Mouse (Mus musculus) stomach, postnatal 0 days (tissue): ENCODE data around the gene Ostn.

ENCODE experiments used
- CTCF ChIP-seq: IDR thresholded peaks from 2 replicates; pipeline ENCODE4 v1.5.1; 2016; ENCODE audit warnings: antibody characterized with exemption, low read depth, mild to moderate bottlenecking, moderate library complexity
- EP300 ChIP-seq: optimal IDR thresholded peaks from 2 replicates; pipeline ENCODE3; 2016; ENCODE audit warnings: antibody characterized with exemption

DNA sequence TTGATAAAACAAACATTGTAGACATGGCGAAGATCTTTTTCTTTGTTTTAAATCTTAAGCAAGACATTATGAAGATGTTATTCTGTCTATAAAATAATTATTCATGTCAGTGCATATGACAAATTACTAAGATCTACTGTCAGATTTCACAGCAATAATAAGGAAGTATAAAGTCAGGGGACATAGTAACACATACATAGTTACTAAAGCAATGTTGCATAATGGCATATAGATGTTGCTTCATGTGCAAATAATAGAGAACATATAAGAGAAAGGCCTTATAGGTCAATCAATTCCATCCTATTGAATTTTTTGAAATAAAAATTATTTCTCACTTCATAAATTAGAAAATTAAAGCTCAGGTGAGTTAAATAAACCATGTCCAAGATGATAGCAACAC, 11.8 kb downstream of the Ostn start:
- TF ChIP-seq CTCF, result no peak
- TF ChIP-seq EP300, result no peak
